Mouse (Mus musculus): ENCODE results near the gene Trcg1. TPM values are rescaled to one million over a fixed set of nuclear protein-coding genes. Genes with fewer than 3 reads are reported as not detected.
"Not testable (repeated sequence)": the region's sequence is repeated elsewhere in the genome, so short reads cannot be mapped to it uniquely, and the experiment has no call there.

Gene Trcg1
- total RNA-seq (2021): not detected

- intact Hi-C loops (cut with DNase I): no loop called here
- DNase-seq (ENCODE audit: low spot score in 2 of 2): no peak
Observed at GRCm38 (mm10) chr9:57236256-57236655, at the start of gene Trcg1. Gene Trcg1 (plus strand): TSS chr9:57236556.

GRCm38 (mm10) chr9:57196708-57197107 lies 39.6 kb upstream of the Trcg1 start:
- no peak for DNase-seq (ENCODE audit: low spot score in 2 of 2)
- intact Hi-C loops (cut with DNase I): no loop called here

- intact Hi-C loops (cut with DNase I): no loop called here
- DNase-seq (ENCODE audit: low spot score in 2 of 2): no peak
Observed at GRCm38 (mm10) chr9:57197414-57197813, 38.9 kb upstream of the Trcg1 start.

- intact Hi-C loops (cut with DNase I): no loop called here
- DNase-seq (ENCODE audit: low spot score in 2 of 2): no peak
Observed at GRCm38 (mm10) chr9:57202981-57203380, 33.4 kb upstream of the Trcg1 start.

- DNase-seq (ENCODE audit: low spot score in 2 of 2): peak in 1 of 2 experiments; percentile 8
- intact Hi-C loops (cut with DNase I): not testable (repeated sequence)
Observed at GRCm38 (mm10) chr9:57203571-57203970, 32.8 kb upstream of the Trcg1 start.

GRCm38 (mm10) chr9:57206896-57207295 lies 29.5 kb upstream of the Trcg1 start:
- intact Hi-C loops (cut with DNase I): no loop called here
- no peak for DNase-seq (ENCODE audit: low spot score in 2 of 2)

GRCm38 (mm10) chr9:57209316-57209715 lies 27.0 kb upstream of the Trcg1 start:
- intact Hi-C loops (cut with DNase I): loop anchor here (1.0 kb wide), 1 partner anchor 224 kb away; no protein-coding TSS in a partner anchor

GRCm38 (mm10) chr9:57212448-57213222 lies 23.7 kb upstream of the Trcg1 start:
- no peak for DNase-seq (ENCODE audit: low spot score in 2 of 2)
- intact Hi-C loops (cut with DNase I): loop anchor here (10.0 kb wide), 1 partner anchor 158 kb away; no protein-coding TSS in a partner anchor

More at GRCm38 (mm10) chr9:57209316-57209715, 27.0 kb upstream of the Trcg1 start:
- DNase-seq (ENCODE audit: low spot score in 2 of 2): peak; percentile 38 to 43

- intact Hi-C loops (cut with DNase I): loop anchor here (10.0 kb wide), 1 partner anchor 160 kb away; no protein-coding TSS in a partner anchor
- no peak for DNase-seq (ENCODE audit: low spot score in 2 of 2)
Observed at GRCm38 (mm10) chr9:57214500-57214899, 21.9 kb upstream of the Trcg1 start.

- intact Hi-C loops (cut with DNase I): loop anchor here (10.0 kb wide), 1 partner anchor 162 kb away; no protein-coding TSS in a partner anchor
- DNase-seq (ENCODE audit: low spot score in 2 of 2): no peak
Observed at GRCm38 (mm10) chr9:57217220-57217619, 19.1 kb upstream of the Trcg1 start.

GRCm38 (mm10) chr9:57218776-57219175 lies 17.6 kb upstream of the Trcg1 start:
- intact Hi-C loops (cut with DNase I): loop anchor here (2.0 to 10.0 kb wide), 2 partner anchors 56 to 164 kb away; no protein-coding TSS in a partner anchor
- no peak for DNase-seq (ENCODE audit: low spot score in 2 of 2)

GRCm38 (mm10) chr9:57219511-57219910 lies 16.8 kb upstream of the Trcg1 start:
- intact Hi-C loops (cut with DNase I): loop anchor here (2.0 to 10.0 kb wide), 2 partner anchors 57 to 165 kb away; no protein-coding TSS in a partner anchor
- no peak for DNase-seq (ENCODE audit: low spot score in 2 of 2)

- intact Hi-C loops (cut with DNase I): loop anchor here (5.0 kb wide), 1 partner anchor 323 kb away; no protein-coding TSS in a partner anchor
- DNase-seq (ENCODE audit: low spot score in 2 of 2): peak; percentile 37 to 45
Observed at GRCm38 (mm10) chr9:57220356-57220755, 16.0 kb upstream of the Trcg1 start.

- intact Hi-C loops (cut with DNase I): loop anchor here (5.0 kb wide), 1 partner anchor 326 kb away; no protein-coding TSS in a partner anchor
- no peak for DNase-seq (ENCODE audit: low spot score in 2 of 2)
Observed at GRCm38 (mm10) chr9:57223341-57223740, 13.0 kb upstream of the Trcg1 start.

- intact Hi-C loops (cut with DNase I): no loop called here
- DNase-seq (ENCODE audit: low spot score in 2 of 2): no peak
Observed at GRCm38 (mm10) chr9:57225780-57226627, 10.4 kb upstream of the Trcg1 start.

GRCm38 (mm10) chr9:57226628-57227122 lies 9.7 kb upstream of the Trcg1 start:
- intact Hi-C loops (cut with DNase I); DNase-seq (ENCODE audit: low spot score in 2 of 2): not testable (repeated sequence)

- intact Hi-C loops (cut with DNase I): no loop called here
- no peak for DNase-seq (ENCODE audit: low spot score in 2 of 2)
Observed at GRCm38 (mm10) chr9:57227203-57227602, 9.2 kb upstream of the Trcg1 start.

GRCm38 (mm10) chr9:57228186-57228585 lies 8.2 kb upstream of the Trcg1 start:
- DNase-seq (ENCODE audit: low spot score in 2 of 2): no peak
- intact Hi-C loops (cut with DNase I): no loop called here

- intact Hi-C loops (cut with DNase I): no loop called here
- DNase-seq (ENCODE audit: low spot score in 2 of 2): no peak
Observed at GRCm38 (mm10) chr9:57229726-57230125, 6.6 kb upstream of the Trcg1 start.

All from left cerebral cortex, postnatal 25 days (tissue).